Mouse (Mus musculus): ENCODE data around the gene Rpl15. TPM values are rescaled to one million over a fixed set of nuclear protein-coding genes. Genes with fewer than 3 reads are reported as not detected.

The Rpl15 gene
- total and polyA plus RNA-seq, 2 experiments from 2014 or later, result 236 to 617 TPM

GRCm38 (mm10) chr14:18287391-18287790 lies 16.2 kb upstream of the Rpl15 start:
- H3K4me3 ChIP-seq (ENCODE audit: low read depth, low read length), result no peak overlapping the region
- H3K27ac ChIP-seq (ENCODE audit: low read depth), result peak overlapping the region; percentile 44
- H3K27me3 ChIP-seq (ENCODE audit: control insufficient read depth, insufficient read depth, low read length), result no peaks in the 10 kb centered on the region
- H3K4me1 ChIP-seq (ENCODE audit: control insufficient read depth, insufficient read depth), result peaks cover 15% of the 10 kb centered on the region
- peak; percentile 62; the same call in 1 of the 2 replicates for ATAC-seq (ENCODE audit: insufficient read depth, low read depth)
- TF ChIP-seq CTCF (IDR thresholded peaks at IDR 0.05; ENCODE audit: low read depth), result no peak
- no peak for TF ChIP-seq EP300 (IDR thresholded peaks at IDR 0.05; ENCODE audit: low read depth)
- H3K9me3 ChIP-seq (replicated peaks; ENCODE audit: control insufficient read depth, low read length), result no peaks in the 10 kb centered on the region
- no peaks in the 10 kb centered on the region for H3K36me3 ChIP-seq (replicated peaks; ENCODE audit: control insufficient read depth, insufficient read depth, low read length)
- H3K9ac ChIP-seq (replicated peaks; ENCODE audit: low read depth, low read length), result 0 out of 2 replicates have a peak overlapping the region, but pooled peaks have one; percentile 26
- WGBS, result 37% methylated on average over 2 of the region's 2 CpGs
- H3K4me2 ChIP-seq (ENCODE audit: low read depth, low read length), result no peak overlapping the region
- DNase-seq (ENCODE audit: low spot score), result no peak

- ATAC-seq (ENCODE audit: insufficient read depth, low read depth) (no peak), DNase-seq (ENCODE audit: low spot score) (no peak)
- Histone ChIP-seq H3K4me2 (ENCODE audit: low read depth, low read length) (no peak overlapping the region), H3K27ac (ENCODE audit: low read depth) (no peak overlapping the region), H3K4me3 (ENCODE audit: low read depth, low read length) (no peak overlapping the region), H3K27me3 (ENCODE audit: control insufficient read depth, insufficient read depth, low read length) (no peaks in the 10 kb centered on the region), H3K9ac (replicated peaks; ENCODE audit: low read depth, low read length) (no peak overlapping the region), H3K4me1 (ENCODE audit: control insufficient read depth, insufficient read depth) (peaks cover 15% of the 10 kb centered on the region), H3K36me3 (replicated peaks; ENCODE audit: control insufficient read depth, insufficient read depth, low read length) (peaks cover 7% of the 10 kb centered on the region), H3K9me3 (replicated peaks; ENCODE audit: control insufficient read depth, low read length) (no peaks in the 10 kb centered on the region)
- 82% methylated on average over 2 of the region's 2 CpGs for WGBS
- no peak for TF ChIP-seq CTCF (IDR thresholded peaks at IDR 0.05; ENCODE audit: low read depth)
- no peak for TF ChIP-seq EP300 (IDR thresholded peaks at IDR 0.05; ENCODE audit: low read depth)
Observed at GRCm38 (mm10) chr14:18286441-18286840, 15.2 kb upstream of the Rpl15 start.

- H3K9me3 ChIP-seq (replicated peaks; ENCODE audit: control insufficient read depth, low read length), result no peaks in the 10 kb centered on the region
- TF ChIP-seq EP300 (IDR thresholded peaks at IDR 0.05; ENCODE audit: low read depth), result no peak
- TF ChIP-seq CTCF (IDR thresholded peaks at IDR 0.05; ENCODE audit: low read depth), result no peak
- H3K27me3 ChIP-seq (ENCODE audit: control insufficient read depth, insufficient read depth, low read length), result no peaks in the 10 kb centered on the region
- peaks cover 15% of the 10 kb centered on the region for H3K4me1 ChIP-seq (ENCODE audit: control insufficient read depth, insufficient read depth)
- no peak overlapping the region for H3K4me2 ChIP-seq (ENCODE audit: low read depth, low read length)
- peaks cover 7% of the 10 kb centered on the region for H3K36me3 ChIP-seq (replicated peaks; ENCODE audit: control insufficient read depth, insufficient read depth, low read length)
- no peak overlapping the region for H3K4me3 ChIP-seq (ENCODE audit: low read depth, low read length)
- 92% methylated on average over 3 of the region's 3 CpGs for WGBS
- ATAC-seq (ENCODE audit: insufficient read depth, low read depth) (no peak), DNase-seq (ENCODE audit: low spot score) (no peak)
- no peak overlapping the region for H3K27ac ChIP-seq (ENCODE audit: low read depth)
- no peak overlapping the region for H3K9ac ChIP-seq (replicated peaks; ENCODE audit: low read depth, low read length)
Observed at GRCm38 (mm10) chr14:18285476-18285875, 14.3 kb upstream of the Rpl15 start.

GRCm38 (mm10) chr14:18284581-18284980 lies 13.4 kb upstream of the Rpl15 start:
- no peak overlapping the region for H3K27ac ChIP-seq (ENCODE audit: low read depth)
- ATAC-seq (ENCODE audit: insufficient read depth, low read depth), result no peak
- no peaks in the 10 kb centered on the region for H3K9me3 ChIP-seq (replicated peaks; ENCODE audit: control insufficient read depth, low read length)
- no peak overlapping the region for H3K4me3 ChIP-seq (ENCODE audit: low read depth, low read length)
- no peaks in the 10 kb centered on the region for H3K27me3 ChIP-seq (ENCODE audit: control insufficient read depth, insufficient read depth, low read length)
- no peak for DNase-seq (ENCODE audit: low spot score)
- H3K9ac ChIP-seq (replicated peaks; ENCODE audit: low read depth, low read length), result no peak overlapping the region
- 79% methylated on average over 2 of the region's 2 CpGs for WGBS
- no peak overlapping the region for H3K4me2 ChIP-seq (ENCODE audit: low read depth, low read length)
- TF ChIP-seq EP300 (IDR thresholded peaks at IDR 0.05; ENCODE audit: low read depth) (no peak), CTCF (IDR thresholded peaks at IDR 0.05; ENCODE audit: low read depth) (peak; percentile 61)
- H3K36me3 ChIP-seq (replicated peaks; ENCODE audit: control insufficient read depth, insufficient read depth, low read length), result peaks cover 13% of the 10 kb centered on the region
- peaks cover 15% of the 10 kb centered on the region for H3K4me1 ChIP-seq (ENCODE audit: control insufficient read depth, insufficient read depth)

- Histone ChIP-seq H3K9ac (replicated peaks; ENCODE audit: low read depth, low read length) (no peak overlapping the region), H3K27ac (ENCODE audit: low read depth) (no peak overlapping the region), H3K27me3 (ENCODE audit: control insufficient read depth, insufficient read depth, low read length) (no peaks in the 10 kb centered on the region), H3K9me3 (replicated peaks; ENCODE audit: control insufficient read depth, low read length) (no peaks in the 10 kb centered on the region), H3K4me2 (ENCODE audit: low read depth, low read length) (no peak overlapping the region), H3K4me3 (ENCODE audit: low read depth, low read length) (no peak overlapping the region), H3K36me3 (replicated peaks; ENCODE audit: control insufficient read depth, insufficient read depth, low read length) (peaks cover 37% of the 10 kb centered on the region), H3K4me1 (ENCODE audit: control insufficient read depth, insufficient read depth) (no peaks in the 10 kb centered on the region)
- 85% methylated on average over 5 of the region's 5 CpGs for whole genome bisulfite sequencing
- no peak for TF ChIP-seq EP300 (IDR thresholded peaks at IDR 0.05; ENCODE audit: low read depth)
- TF ChIP-seq CTCF (IDR thresholded peaks at IDR 0.05; ENCODE audit: low read depth), result no peak
- DNase-seq (ENCODE audit: low spot score) (no peak), ATAC-seq (ENCODE audit: insufficient read depth, low read depth) (no peak)
Observed at GRCm38 (mm10) chr14:18280375-18280774, 9.2 kb upstream of the Rpl15 start.

- TF ChIP-seq EP300 (IDR thresholded peaks at IDR 0.05; ENCODE audit: low read depth), result no peak
- TF ChIP-seq CTCF (IDR thresholded peaks at IDR 0.05; ENCODE audit: low read depth), result no peak
- 84% methylated on average over 1 of the region's 1 CpGs for WGBS
Observed at GRCm38 (mm10) chr14:18274526-18274925, 3.3 kb upstream of the Rpl15 start.

More at GRCm38 (mm10) chr14:18274526-18274925, 3.3 kb upstream of the Rpl15 start:
- no peaks in the 10 kb centered on the region for H3K27me3 ChIP-seq (ENCODE audit: control insufficient read depth, insufficient read depth, low read length)
- no peaks in the 10 kb centered on the region for H3K9me3 ChIP-seq (replicated peaks; ENCODE audit: control insufficient read depth, low read length)
- peaks cover 24% of the 10 kb centered on the region for H3K36me3 ChIP-seq (replicated peaks; ENCODE audit: control insufficient read depth, insufficient read depth, low read length)
- ATAC-seq (ENCODE audit: insufficient read depth, low read depth), result no peak
- no peak for DNase-seq (ENCODE audit: low spot score)
- no peak overlapping the region for H3K4me2 ChIP-seq (ENCODE audit: low read depth, low read length)
- H3K27ac ChIP-seq (ENCODE audit: low read depth), result no peak overlapping the region
- no peak overlapping the region for H3K9ac ChIP-seq (replicated peaks; ENCODE audit: low read depth, low read length)
- H3K4me1 ChIP-seq (ENCODE audit: control insufficient read depth, insufficient read depth), result peaks cover 7% of the 10 kb centered on the region; the same call in 1 of the 2 replicates
- H3K4me3 ChIP-seq (ENCODE audit: low read depth, low read length), result no peak overlapping the region
